Mouse (Mus musculus) C2C12 (cell line): ENCODE measurements at regions not wholly inside any gene's neighbourhood (a gene's known extent, or its start where the extent isn't known, plus 50 kb on each side); places are given as distances from the start of the nearest gene placed in this dataset.
A peak's percentile ranks its signal among the peaks of the same experiment; 100 is the strongest.

ENCODE experiments used
- H3K27me3 ChIP-seq: one replicate; pipeline ENCODE4 v1.6.1; 2011; ENCODE audit not compliant: control insufficient read depth, insufficient read depth, insufficient read length
- H3K36me3 ChIP-seq: one replicate; pipeline ENCODE4 v1.6.1; 2011; ENCODE audit not compliant: control insufficient read depth, insufficient read depth
- H3K4me3 ChIP-seq: one replicate; pipeline ENCODE4 v1.5.1; 2011; ENCODE audit warnings: mild to moderate bottlenecking, control low read depth; ENCODE audit not compliant: poor library complexity, insufficient read depth, severe bottlenecking
- H3K79me2 ChIP-seq: one replicate; pipeline ENCODE4 v1.6.1; 2011; ENCODE audit not compliant: control insufficient read depth, insufficient read depth
- H3K79me3 ChIP-seq: one replicate; pipeline ENCODE4 v1.6.1; 2011; ENCODE audit warnings: low read depth, control low read depth
- H3ac ChIP-seq: one replicate; pipeline ENCODE3; 2011; ENCODE audit warnings: low read depth; ENCODE audit not compliant: control insufficient read depth, insufficient read length
- CEBPB ChIP-seq: IDR thresholded peaks from one replicate; pipeline ENCODE4 v1.6.1; 2011; ENCODE audit warnings: low read depth, mild to moderate bottlenecking, control low read depth, moderate library complexity
- CTCF ChIP-seq: IDR thresholded peaks from one replicate; pipeline ENCODE4 v1.5.1; 2011; ENCODE audit not compliant: control insufficient read depth, insufficient read depth, insufficient read length
- FOSL1 ChIP-seq: IDR thresholded peaks from one replicate; pipeline ENCODE4 v1.8.0; 2011; ENCODE audit warnings: mild to moderate bottlenecking, low read length; ENCODE audit not compliant: poor library complexity, insufficient read depth, severe bottlenecking
- MAX ChIP-seq: IDR thresholded peaks from one replicate; pipeline ENCODE4 v1.6.1; 2011; ENCODE audit warnings: mild to moderate bottlenecking, control low read depth
- MYOD1 ChIP-seq: IDR thresholded peaks from one replicate; pipeline ENCODE4 v1.6.1; 2011; ENCODE audit warnings: low read depth; ENCODE audit not compliant: control insufficient read depth, insufficient read length
- MYOG ChIP-seq: IDR thresholded peaks from one replicate; pipeline ENCODE4 v1.6.1; 2011; ENCODE audit not compliant: control insufficient read depth, insufficient read length; ENCODE audit errors: extremely low read depth
- USF1 ChIP-seq: IDR thresholded peaks from one replicate; pipeline ENCODE4 v1.6.1; 2011; ENCODE audit warnings: low read depth, mild to moderate bottlenecking, control low read depth, moderate library complexity

- Histone ChIP-seq H3ac (no peak overlapping the region), H3K27me3 (no peaks in the 10 kb centered on the region), H3K79me3 (no peaks in the 10 kb centered on the region), H3K79me2 (no peaks in the 10 kb centered on the region), H3K36me3 (no peaks in the 10 kb centered on the region), H3K4me3 (no peak overlapping the region)
- no peak for TF ChIP-seq FOSL1
- TF ChIP-seq CTCF, result no peak
- TF ChIP-seq MYOD1, result no peak
- no peak for TF ChIP-seq MYOG
- no peak for TF ChIP-seq CEBPB
- no peak for TF ChIP-seq MAX
Measured at GRCm38 (mm10) chr14:9285606-9286002, 619.6 kb upstream of the 4930452B06Rik start.

- Histone ChIP-seq H3K79me3 (no peaks in the 10 kb centered on the region), H3K79me2 (no peaks in the 10 kb centered on the region), H3K36me3 (no peaks in the 10 kb centered on the region), H3K27me3 (no peaks in the 10 kb centered on the region), H3ac (no peak overlapping the region), H3K4me3 (no peak overlapping the region)
- TF ChIP-seq MYOG (no peak), USF1 (no peak), CTCF (no peak), MYOD1 (no peak), CEBPB (no peak), FOSL1 (no peak), MAX (no peak)
Measured at GRCm38 (mm10) chr14:9284976-9285605, 619.1 kb upstream of the 4930452B06Rik start.

GRCm38 (mm10) chr14:9267282-9268091 is 601.4 kb upstream of the 4930452B06Rik start:
- H3K79me2 ChIP-seq, result no peaks in the 10 kb centered on the region
- H3ac ChIP-seq, result no peak overlapping the region
- TF ChIP-seq MYOD1, result no peak
- TF ChIP-seq FOSL1, result no peak
- no peak for TF ChIP-seq MAX
- TF ChIP-seq USF1, result no peak
- TF ChIP-seq CTCF, result no peak
- TF ChIP-seq MYOG, result no peak
- TF ChIP-seq CEBPB, result no peak
- H3K36me3 ChIP-seq, result no peaks in the 10 kb centered on the region
- H3K27me3 ChIP-seq, result no peaks in the 10 kb centered on the region
- H3K4me3 ChIP-seq, result no peak overlapping the region
- H3K79me3 ChIP-seq, result no peaks in the 10 kb centered on the region

GRCm38 (mm10) chr14:9252017-9252416 is 586.0 kb upstream of the 4930452B06Rik start:
- no peak overlapping the region for H3ac ChIP-seq
- H3K4me3 ChIP-seq, result no peak overlapping the region
- no peaks in the 10 kb centered on the region for H3K36me3 ChIP-seq
- H3K79me2 ChIP-seq, result no peaks in the 10 kb centered on the region
- no peaks in the 10 kb centered on the region for H3K27me3 ChIP-seq
- TF ChIP-seq USF1, result no peak
- no peak for TF ChIP-seq FOSL1
- no peak for TF ChIP-seq MYOG
- no peak for TF ChIP-seq CTCF
- no peak for TF ChIP-seq CEBPB
- TF ChIP-seq MAX, result no peak
- TF ChIP-seq MYOD1, result no peak
- H3K79me3 ChIP-seq, result no peaks in the 10 kb centered on the region

GRCm38 (mm10) chr14:9245266-9245665 is 579.2 kb upstream of the 4930452B06Rik start:
- TF ChIP-seq MAX (no peak), USF1 (no peak), MYOD1 (peak; percentile 81), CTCF (no peak), FOSL1 (peak; percentile 80), CEBPB (no peak), MYOG (no peak)

More at GRCm38 (mm10) chr14:9245266-9245665, 579.2 kb upstream of the 4930452B06Rik start:
- H3K27me3 ChIP-seq, result no peaks in the 10 kb centered on the region
- H3K79me2 ChIP-seq, result no peaks in the 10 kb centered on the region
- H3K4me3 ChIP-seq, result no peak overlapping the region
- no peak overlapping the region for H3ac ChIP-seq
- no peaks in the 10 kb centered on the region for H3K36me3 ChIP-seq
- H3K79me3 ChIP-seq, result no peaks in the 10 kb centered on the region
